Mouse (Mus musculus): ENCODE results near the gene Crip2.
A peak's percentile ranks its signal among the peaks of the same experiment; 100 is the strongest.

Gene Crip2

GRCm38 (mm10) chr12:113131601-113132000, 8.4 kb upstream of the Crip2 start:
- DNase-seq (ENCODE audit: low spot score): no peak

- DNase-seq (ENCODE audit: low spot score): no peak
Measured at GRCm38 (mm10) chr12:113132567-113132966, 7.5 kb upstream of the Crip2 start.

GRCm38 (mm10) chr12:113133260-113133659, 6.8 kb upstream of the Crip2 start:
- no peak for DNase-seq (ENCODE audit: low spot score)

GRCm38 (mm10) chr12:113133861-113134403, 6.1 kb upstream of the Crip2 start:
- no peak for DNase-seq (ENCODE audit: low spot score)

- DNase-seq (ENCODE audit: low spot score): no peak
Measured at GRCm38 (mm10) chr12:113134502-113134901, 5.5 kb upstream of the Crip2 start.

- no peak for DNase-seq (ENCODE audit: low spot score)
Measured at GRCm38 (mm10) chr12:113135401-113135800, 4.6 kb upstream of the Crip2 start.

- DNase-seq (ENCODE audit: low spot score): no peak
Measured at GRCm38 (mm10) chr12:113136492-113137020, 3.5 kb upstream of the Crip2 start.

GRCm38 (mm10) chr12:113137260-113138213, 2.5 kb upstream of the Crip2 start:
- no peak for DNase-seq (ENCODE audit: low spot score)

- no peak for DNase-seq (ENCODE audit: low spot score)
Measured at GRCm38 (mm10) chr12:113138291-113138690, 1.7 kb upstream of the Crip2 start.

- no peak for DNase-seq (ENCODE audit: low spot score)
Measured at GRCm38 (mm10) chr12:113138901-113139864, 853 bp upstream of the Crip2 start.

GRCm38 (mm10) chr12:113140616-113141411, 778 bp downstream of the Crip2 start:
- DNase-seq (ENCODE audit: low spot score): no peak

GRCm38 (mm10) chr12:113141531-113141973, 1.5 kb downstream of the Crip2 start:
- DNase-seq (ENCODE audit: low spot score): no peak

GRCm38 (mm10) chr12:113142021-113142975, 2.3 kb downstream of the Crip2 start:
- no peak for DNase-seq (ENCODE audit: low spot score)

GRCm38 (mm10) chr12:113143164-113143563, 3.1 kb downstream of the Crip2 start:
- DNase-seq (ENCODE audit: low spot score): no peak

GRCm38 (mm10) chr12:113144001-113144756, 4.1 kb downstream of the Crip2 start:
- no peak for DNase-seq (ENCODE audit: low spot score)

- no peak for DNase-seq (ENCODE audit: low spot score)
Measured at GRCm38 (mm10) chr12:113144886-113145285, 4.8 kb downstream of the Crip2 start.

GRCm38 (mm10) chr12:113145591-113145990, 5.6 kb downstream of the Crip2 start:
- DNase-seq (ENCODE audit: low spot score): no peak

- DNase-seq (ENCODE audit: low spot score): peak; percentile 86
Measured at GRCm38 (mm10) chr12:113146112-113147057, 6.3 kb downstream of the Crip2 start, which contains the start of gene Crip1. Crip1 (plus strand) TSS chr12:113146316.

Measured in spleen, adult 12 weeks (tissue).